14 mouse cellular contexts compared by ENCODE assay signal in genomic region chr2:112676721-112677120, GRCm38 (mm10).
DNase-seq lines count a peak whose midpoint lies in the region.
"Had no signal": no experiment of that assay in that cellular context is flagged by ENCODE, and none has a peak within 500 bp of the region (broad histone marks: within the 10 kb centered on the region; RNA-seq: fewer than 3 reads in every experiment).

No protein-coding gene starts in this region.

- H3K9me3 ChIP-seq in heart, embryonic 10.5 days = no peaks in the 10 kb centered on the region
- H3K9me3 ChIP-seq: midbrain, embryonic 12.5 days had no signal

- intact Hi-C loops in heart, postnatal 10 days (cut with DNase I) = no loop called here

- H3K36me3 ChIP-seq in heart, embryonic 10.5 days = no peaks in the 10 kb centered on the region
- H3K36me3 ChIP-seq: midbrain, embryonic 12.5 days had no signal

- 40% methylated on average over 1 of the region's 1 CpGs for WGBS in heart, embryonic 10.5 days

- H3K4me3 ChIP-seq in heart, embryonic 10.5 days = no peak overlapping the region
- H3K4me3 ChIP-seq: midbrain, embryonic 12.5 days had no signal

- no peaks in the 10 kb centered on the region for H3K27me3 ChIP-seq in heart, embryonic 10.5 days (ENCODE audit: insufficient read depth, poor library complexity, severe bottlenecking)
- H3K27me3 ChIP-seq: midbrain, embryonic 12.5 days had no signal

- peak; percentile 96 for DNase-seq in heart, adult 11 months
- DNase-seq in heart, embryonic 10.5 days (ENCODE audit: low spot score) = no peak
- DNase-seq in 416B (ENCODE audit: low read depth) (peak; percentile 10), R1 (ENCODE audit: low read depth, low spot score) (peak; percentile 100)
- peak; percentile 26 to 27 for DNase-seq in heart, postnatal 10 days
- DNase-seq in layer of hippocampus, adult 18-20 months (ENCODE audit: low spot score in 2 of 2) = no peak
- no peak for DNase-seq in cerebellum, postnatal 4 days (ENCODE audit: low spot score in 2 of 2)
- no peak for DNase-seq in urinary bladder, postnatal 36 days (ENCODE audit: low spot score in 2 of 2)
- DNase-seq: adrenal gland, adult 8-10 months; B cell, adult 2 months; cerebellum, adult 9-11 months; kidney, postnatal 10 days; lung, adult 18-20 months had no signal

- no peak overlapping the region for H3K27ac ChIP-seq in heart, embryonic 10.5 days
- H3K27ac ChIP-seq: midbrain, embryonic 12.5 days had no signal

- H3K4me1 ChIP-seq in heart, embryonic 10.5 days = no peaks in the 10 kb centered on the region
- H3K4me1 ChIP-seq: midbrain, embryonic 12.5 days had no signal

Comparison
In these comparisons a context has a peak if more than half of its experiments do, and no peak if none do; other contexts are left out.
1. DNase-seq: peak in heart, adult 11 months (single experiment), 416B (single experiment), R1 (single experiment) and heart, postnatal 10 days (2 of 2); none in heart, embryonic 10.5 days (single experiment), layer of hippocampus, adult 18-20 months (0 of 2), cerebellum, postnatal 4 days (0 of 2) and urinary bladder, postnatal 36 days (0 of 2).